Mouse (Mus musculus) regulatory T cell (primary cell): ENCODE measurements around the gene Uhrf1bp1.

Source experiments
- in situ Hi-C: fragments of 300-600 bp; cut with MboI, MseI; formaldehyde crosslinking; loops from one replicate; pipeline ENCODE4 v1.15.1; 2025; ENCODE audit warnings: high pct_unique_total_duplicates

Gene Uhrf1bp1

GRCm38 (mm10) chr17:27839469-27840252 is 16.6 kb upstream of the Uhrf1bp1 start:
- in situ Hi-C loops, result loop anchor here (5.0 kb wide), 2 partner anchors 68 to 1717 kb away; partner anchors contain the start of genes Anks1, Mrpl28 and Taf11

- in situ Hi-C loops, result no loop called here
These were observed 7.9 kb upstream of the Uhrf1bp1 start for GRCm38 (mm10) chr17:27848351-27848750.

- in situ Hi-C loops, result no loop called here
These were observed 5.2 kb upstream of the Uhrf1bp1 start for GRCm38 (mm10) chr17:27851076-27851475.

- in situ Hi-C loops, result no loop called here
These were observed 782 bp downstream of the Uhrf1bp1 start for GRCm38 (mm10) chr17:27856798-27857648.

GRCm38 (mm10) chr17:27857649-27858475 is 1.6 kb downstream of the Uhrf1bp1 start:
- in situ Hi-C loops, result no loop called here

- in situ Hi-C loops, result no loop called here
These were observed 2.9 kb downstream of the Uhrf1bp1 start for GRCm38 (mm10) chr17:27859131-27859530.

- in situ Hi-C loops, result no loop called here
These were observed 9.2 kb downstream of the Uhrf1bp1 start for GRCm38 (mm10) chr17:27865461-27865860.

- in situ Hi-C loops, result no loop called here
These were observed 10.5 kb downstream of the Uhrf1bp1 start for GRCm38 (mm10) chr17:27866737-27867136.

- in situ Hi-C loops, result loop anchor here (10.0 kb wide), 1 partner anchor 1587 kb away; no protein-coding TSS in a partner anchor
These were observed 15.6 kb downstream of the Uhrf1bp1 start for GRCm38 (mm10) chr17:27871851-27872250.

GRCm38 (mm10) chr17:27873583-27873982 is 17.3 kb downstream of the Uhrf1bp1 start:
- in situ Hi-C loops, result loop anchor here (10.0 kb wide), 1 partner anchor 1589 kb away; no protein-coding TSS in a partner anchor

- in situ Hi-C loops, result loop anchor here (10.0 kb wide), 1 partner anchor 1590 kb away; no protein-coding TSS in a partner anchor
These were observed 18.3 kb downstream of the Uhrf1bp1 start for GRCm38 (mm10) chr17:27874510-27874909.

GRCm38 (mm10) chr17:27881518-27881917 is 25.3 kb downstream of the Uhrf1bp1 start:
- in situ Hi-C loops, result no loop called here

GRCm38 (mm10) chr17:27883129-27883528 is 26.9 kb downstream of the Uhrf1bp1 start:
- in situ Hi-C loops, result no loop called here

GRCm38 (mm10) chr17:27883994-27884393 is 27.8 kb downstream of the Uhrf1bp1 start:
- in situ Hi-C loops, result no loop called here

GRCm38 (mm10) chr17:27886499-27887210 is 30.4 kb downstream of the Uhrf1bp1 start:
- in situ Hi-C loops, result no loop called here

- in situ Hi-C loops, result loop anchor here (5.0 kb wide), 1 partner anchor 65 kb away; no protein-coding TSS in a partner anchor
These were observed 51.4 kb downstream of the Uhrf1bp1 start for GRCm38 (mm10) chr17:27907512-27908205.

- in situ Hi-C loops, result loop anchor here (5.0 kb wide), 1 partner anchor 66 kb away; no protein-coding TSS in a partner anchor
These were observed 52.1 kb downstream of the Uhrf1bp1 start for GRCm38 (mm10) chr17:27908206-27908887.

- in situ Hi-C loops, result loop anchor here (5.0 kb wide), 1 partner anchor 67 kb away; no protein-coding TSS in a partner anchor
These were observed 52.8 kb downstream of the Uhrf1bp1 start, which contains the start of gene Anks1 for GRCm38 (mm10) chr17:27908888-27909621. TSS of gene Anks1 (plus strand) at chr17:27909306.
